Mouse (Mus musculus): ENCODE measurements around the gene Mnx1. TPM values are rescaled to one million over a fixed set of nuclear protein-coding genes. Genes with fewer than 3 reads are reported as not detected.

Gene Mnx1
- total and polyA plus RNA-seq, 3 experiments, result 0.11 to 0.21 TPM; not detected in 1

GRCm38 (mm10) chr5:29515888-29516287 is 37.6 kb upstream of the Mnx1 start:
- Histone ChIP-seq H3K36me3 (replicated peaks in 1 of 2; ENCODE audit: control insufficient read depth in 1 of 2, insufficient read depth in 1 of 2, low read length in 1 of 2) (no peaks in the 10 kb centered on the region), H3K4me3 (replicated peaks in 1 of 3; ENCODE audit: low read depth in 2 of 3, low read length in 2 of 3, poor library complexity in 1 of 3) (no peak overlapping the region), H3K9me3 (replicated peaks; ENCODE audit: low read length) (no peaks in the 10 kb centered on the region), H3K4me2 (ENCODE audit: insufficient read depth, low read depth, poor library complexity, severe bottlenecking) (no peak overlapping the region), H3K9ac (ENCODE audit: insufficient read depth, low read depth) (no peak overlapping the region; the same call in 1 of the 2 replicates), H3K79me2 (replicated peaks; ENCODE audit: control insufficient read depth, extremely low read depth, insufficient read depth, poor library complexity, severe bottlenecking) (no peaks in the 10 kb centered on the region), H3K4me1 (ENCODE audit: control insufficient read depth in 1 of 2, insufficient read depth in 2 of 2) (peaks cover 0 to 7% of the 10 kb centered on the region in 2 experiments; a peak in 1 of 4 replicates), H3K27ac (ENCODE audit: insufficient read depth, low read depth) (no peak overlapping the region), H3K27me3 (replicated peaks) (no peaks in the 10 kb centered on the region)
- dilution Hi-C loops (cut with MboI; ENCODE audit: extremely low pct_ligation_motif_present, extremely low pct_unique_long_range_greater_than_20kb, low sequenced_read_pairs) (no loop called here), in situ Hi-C loops (cut with MboI; ENCODE audit: low pct_ligation_motif_present, low pct_unique_long_range_greater_than_20kb, low sequenced_read_pairs) (no loop called here)
- TF ChIP-seq JUN (IDR thresholded peaks at IDR 0.05; ENCODE audit: insufficient read depth, low read depth, low read length) (no peak), CHD1 (IDR thresholded peaks at IDR 0.05; ENCODE audit: low read depth, low read length) (no peak), POLR2A (IDR thresholded peaks at IDR 0.05; ENCODE audit: low read depth, low read length) (no peak), IRF4 (IDR thresholded peaks at IDR 0.05; ENCODE audit: low read depth, low read length) (no peak), MYC (IDR thresholded peaks at IDR 0.05; ENCODE audit: low read depth, low read length) (no peak), HCFC1 (IDR thresholded peaks at IDR 0.05; ENCODE audit: low read depth, low read length) (no peak), ZKSCAN1 (IDR thresholded peaks at IDR 0.05; ENCODE audit: borderline replicate concordance, low read depth, low read length) (no peak), ZMIZ1 (IDR thresholded peaks at IDR 0.05; ENCODE audit: low read depth, low read length) (no peak), NRF1 (IDR thresholded peaks at IDR 0.05; ENCODE audit: low read depth, low read length) (no peak), KAT2A (IDR thresholded peaks at IDR 0.05; ENCODE audit: insufficient replicate concordance, low read length) (no peak), TCF12 (IDR thresholded peaks at IDR 0.05; ENCODE audit: low read depth, low read length) (no peak), TBP (conservative IDR thresholded peaks at IDR 0.05; ENCODE audit: low read depth, low read length) (no peak), ETS1 (conservative IDR thresholded peaks at IDR 0.05; ENCODE audit: low read depth, low read length) (no peak), JUND (conservative IDR thresholded peaks at IDR 0.05; ENCODE audit: low read depth, low read length) (no peak)
- DNase-seq (ENCODE audit: extremely low read depth), result no peak

- in situ Hi-C loops (cut with MboI; ENCODE audit: low pct_ligation_motif_present, low pct_unique_long_range_greater_than_20kb, low sequenced_read_pairs), result no loop called here
- no peaks in the 10 kb centered on the region for H3K9me3 ChIP-seq (replicated peaks; ENCODE audit: low read length)
- no peak for DNase-seq (ENCODE audit: extremely low read depth)
- H3K79me2 ChIP-seq (replicated peaks; ENCODE audit: control insufficient read depth, extremely low read depth, insufficient read depth, poor library complexity, severe bottlenecking), result no peaks in the 10 kb centered on the region
- H3K9ac ChIP-seq (ENCODE audit: insufficient read depth, low read depth), result no peak overlapping the region
- dilution Hi-C loops (cut with MboI; ENCODE audit: extremely low pct_ligation_motif_present, extremely low pct_unique_long_range_greater_than_20kb, low sequenced_read_pairs), result no loop called here
- no peaks in the 10 kb centered on the region for H3K27me3 ChIP-seq (replicated peaks)
- H3K27ac ChIP-seq (ENCODE audit: insufficient read depth, low read depth), result no peak overlapping the region
- no peaks in the 10 kb centered on the region for H3K36me3 ChIP-seq (replicated peaks in 1 of 2; ENCODE audit: control insufficient read depth in 1 of 2, insufficient read depth in 1 of 2, low read length in 1 of 2)
- H3K4me1 ChIP-seq (ENCODE audit: control insufficient read depth in 1 of 2, insufficient read depth in 2 of 2), result no peaks in the 10 kb centered on the region
- TF ChIP-seq ELF1 (IDR thresholded peaks at IDR 0.05; ENCODE audit: low read depth, low read length) (no peak), POLR2AphosphoS2 (IDR thresholded peaks at IDR 0.05; ENCODE audit: low read depth, low read length) (no peak), IRF4 (IDR thresholded peaks at IDR 0.05; ENCODE audit: low read depth, low read length) (no peak), POLR2A (IDR thresholded peaks at IDR 0.05; ENCODE audit: low read depth, low read length) (no peak), CTCF (conservative IDR thresholded peaks at IDR 0.05 in 1 of 2, IDR thresholded peaks at IDR 0.05 in 1 of 2; ENCODE audit: low read depth in 2 of 2, low read length in 2 of 2) (no peak), EP300 (IDR thresholded peaks at IDR 0.05; ENCODE audit: low read length) (no peak), TBP (conservative IDR thresholded peaks at IDR 0.05; ENCODE audit: low read depth, low read length) (no peak), SMC3 (IDR thresholded peaks at IDR 0.05; ENCODE audit: low read depth, low read length) (no peak), MYC (IDR thresholded peaks at IDR 0.05; ENCODE audit: low read depth, low read length) (no peak), HCFC1 (IDR thresholded peaks at IDR 0.05; ENCODE audit: low read depth, low read length) (no peak)
- no peak overlapping the region for H3K4me3 ChIP-seq (replicated peaks in 1 of 3; ENCODE audit: low read depth in 2 of 3, low read length in 2 of 3, poor library complexity in 1 of 3)
- H3K4me2 ChIP-seq (ENCODE audit: insufficient read depth, low read depth, poor library complexity, severe bottlenecking), result no peak overlapping the region
These were observed 28.7 kb upstream of the Mnx1 start for GRCm38 (mm10) chr5:29507013-29507412.

Measured in CH12.LX (cell line).